Mouse (Mus musculus) stomach, embryonic 15.5 days (tissue): ENCODE results near the gene Aldh8a1. TPM values are rescaled to one million over a fixed set of nuclear protein-coding genes. Genes with fewer than 3 reads are reported as not detected.
"Not testable (repeated sequence)": the region's sequence is repeated elsewhere in the genome, so short reads cannot be mapped to it uniquely, and the experiment has no call there.

Experiments used
- ATAC-seq: fragments of 200-750 bp; cut with Nextera tagmentation; 2 replicates; pipeline ENCODE4 v1.8.0; 2017; ENCODE audit warnings: low read depth, moderate number of reproducible peaks, moderate TSS enrichment; ENCODE audit not compliant: insufficient read depth, low FRiP score
- H3K27ac ChIP-seq: fragments of 300-500 bp; sonication (generic); 2 replicates; pipeline ENCODE4 v1.5.1; 2015; ENCODE audit warnings: mild to moderate bottlenecking, inconsistent platforms
- H3K27me3 ChIP-seq: fragments of 300-500 bp; sonication (generic); replicated peaks from 2 replicates; pipeline ENCODE4 v1.6.1; 2015; ENCODE audit warnings: inconsistent platforms
- H3K36me3 ChIP-seq: fragments of 300-500 bp; sonication (generic); 2 replicates; pipeline ENCODE4 v1.6.1; 2015; ENCODE audit warnings: inconsistent platforms
- H3K4me1 ChIP-seq: fragments of 300-500 bp; sonication (generic); 2 replicates; pipeline ENCODE4 v1.6.1; 2015; ENCODE audit warnings: inconsistent platforms
- H3K4me2 ChIP-seq: fragments of 300-500 bp; sonication (generic); 2 replicates; pipeline ENCODE4 v1.6.1; 2015; ENCODE audit warnings: mild to moderate bottlenecking, inconsistent platforms
- H3K4me3 ChIP-seq: fragments of 300-500 bp; sonication (generic); replicated peaks from 2 replicates; pipeline ENCODE4 v1.5.1; 2015; ENCODE audit warnings: inconsistent platforms
- H3K9ac ChIP-seq: fragments of 300-500 bp; sonication (generic); 2 replicates; pipeline ENCODE4 v1.6.1; 2015; ENCODE audit warnings: inconsistent platforms
- H3K9me3 ChIP-seq: fragments of 300-500 bp; sonication (generic); 2 replicates; pipeline ENCODE4 v1.6.1; 2016; ENCODE audit warnings: inconsistent platforms
- WGBS: fragments of 180-500 bp; shearing (Covaris S2); methylation state at CpG from one replicate; pipeline ENCODE4 v1.1.7; 2015; 5-methylcytosine and 5-hydroxymethylcytosine counted together
- polyA plus RNA-seq: library from polyadenylated mRNA; unstranded; fragments of >200 nt; fragmentation: Nextera tagmentation; extraction: Ambion mirVana; gene quantifications from 2 replicates; pipeline ENCODE4 v1.2.1, GENCODE M21; 2015

The Aldh8a1 gene
- polyA plus RNA-seq, 1 experiment from 2014 or later, result 2.1 TPM

DNA sequence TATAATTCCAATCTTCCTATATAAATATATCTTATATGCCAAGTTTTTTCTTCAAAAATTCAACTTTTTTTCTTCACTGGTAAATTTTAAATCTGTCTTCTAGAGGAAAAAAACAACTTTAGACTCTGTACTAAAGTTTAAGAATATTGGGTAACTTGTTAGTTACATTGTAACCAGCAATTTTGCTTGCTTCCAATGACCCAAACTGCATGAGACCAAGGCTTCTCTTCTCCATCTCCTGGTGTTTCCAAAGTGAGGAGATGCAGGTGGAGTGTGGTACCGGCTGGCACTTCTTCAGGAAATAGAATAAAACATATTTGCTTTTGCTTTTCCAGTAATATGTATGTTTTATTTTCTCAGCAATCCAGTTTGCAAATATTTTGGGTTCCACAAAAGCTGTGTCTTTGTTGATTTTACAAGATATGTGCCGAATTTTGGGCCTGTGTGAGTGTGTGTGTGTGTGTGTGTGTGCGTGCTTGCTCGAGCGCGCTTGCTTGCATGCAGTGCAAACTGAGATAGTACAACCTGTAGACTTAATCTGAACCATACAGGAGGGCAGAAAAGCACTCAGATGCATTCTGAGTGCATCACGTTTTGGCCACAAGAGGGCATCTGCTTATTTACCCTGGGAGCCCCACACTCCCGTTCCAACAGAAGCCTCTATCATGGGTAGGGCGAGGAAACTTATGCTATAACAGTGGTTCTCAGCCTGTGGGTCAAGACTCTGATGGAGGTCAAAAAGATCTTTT is 1.3 kb downstream of the Aldh8a1 start:
- no peak for ATAC-seq

DNA sequence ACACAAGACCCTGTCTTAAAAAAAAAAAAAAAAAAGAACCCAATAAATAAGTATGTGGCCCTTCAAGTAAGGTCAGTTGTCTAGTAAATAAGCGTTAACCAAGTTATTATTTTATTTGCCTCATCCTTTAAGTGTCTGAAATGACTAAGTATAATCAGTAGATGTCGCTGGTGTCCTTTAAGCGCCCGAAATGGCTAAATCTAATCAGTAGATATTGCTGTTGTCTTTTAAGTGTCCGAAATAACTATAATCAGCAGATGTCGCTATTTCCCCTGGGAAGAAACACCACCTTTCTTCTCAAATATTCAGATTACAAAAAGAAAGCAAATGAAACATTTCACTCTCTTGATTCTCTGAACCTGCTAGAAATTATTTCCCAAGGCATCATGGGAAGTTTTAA is 5.8 kb downstream of the Aldh8a1 start:
- Histone ChIP-seq H3K9me3 (no peaks in the 10 kb centered on the region), H3K27me3 (no peaks in the 10 kb centered on the region), H3K27ac (no peak overlapping the region), H3K9ac (no peak overlapping the region), H3K4me1 (no peaks in the 10 kb centered on the region), H3K4me3 (no peak overlapping the region), H3K4me2 (no peak overlapping the region), H3K36me3 (no peaks in the 10 kb centered on the region)
- no peak for ATAC-seq
- WGBS, result 14% methylated on average over 6 of the region's 6 CpGs

More for the DNA sequence above, 1.3 kb downstream of the Aldh8a1 start:
- WGBS, result 65% methylated on average over 9 of the region's 9 CpGs
- Histone ChIP-seq H3K9ac (no peak overlapping the region), H3K27me3 (no peaks in the 10 kb centered on the region), H3K9me3 (no peaks in the 10 kb centered on the region), H3K4me1 (no peaks in the 10 kb centered on the region), H3K36me3 (no peaks in the 10 kb centered on the region), H3K27ac (no peak overlapping the region), H3K4me2 (no peak overlapping the region), H3K4me3 (no peak overlapping the region)

- Histone ChIP-seq H3K9me3 (no peaks in the 10 kb centered on the region), H3K36me3 (no peaks in the 10 kb centered on the region), H3K4me1 (no peaks in the 10 kb centered on the region), H3K27ac (no peak overlapping the region), H3K27me3 (no peaks in the 10 kb centered on the region), H3K9ac (no peak overlapping the region), H3K4me2 (no peak overlapping the region), H3K4me3 (no peak overlapping the region)
- ATAC-seq, result no peak
- WGBS, result 69% methylated on average over 3 of the region's 3 CpGs
Measured at GRCm38 (mm10) chr10:21385111-21385663, 8.1 kb downstream of the Aldh8a1 start.

DNA sequence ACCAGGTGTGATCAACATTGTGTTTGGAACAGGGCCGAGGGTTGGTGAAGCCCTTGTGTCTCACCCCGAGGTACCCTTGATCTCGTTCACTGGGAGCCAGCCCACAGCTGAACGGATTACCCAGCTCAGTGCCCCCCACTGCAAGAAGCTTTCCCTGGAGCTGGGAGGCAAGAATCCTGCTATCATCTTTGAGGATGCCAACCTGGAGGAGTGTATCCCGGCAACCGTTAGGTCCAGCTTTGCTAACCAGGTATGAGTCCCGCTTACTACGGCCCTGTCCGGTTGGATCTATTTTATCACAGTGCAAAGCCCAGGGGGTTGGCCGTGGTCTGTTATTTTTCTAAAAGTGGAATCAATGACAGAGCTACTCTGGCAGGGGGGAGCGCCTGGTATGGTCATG is 12.0 kb downstream of the Aldh8a1 start:
- no peaks in the 10 kb centered on the region for H3K9me3 ChIP-seq
- H3K4me1 ChIP-seq, result no peaks in the 10 kb centered on the region
- H3K27me3 ChIP-seq, result no peaks in the 10 kb centered on the region
- no peak overlapping the region for H3K4me2 ChIP-seq
- WGBS, result 89% methylated on average over 11 of the region's 11 CpGs
- no peak overlapping the region for H3K27ac ChIP-seq
- H3K36me3 ChIP-seq, result no peaks in the 10 kb centered on the region
- no peak overlapping the region for H3K9ac ChIP-seq
- H3K4me3 ChIP-seq, result no peak overlapping the region
- ATAC-seq, result no peak

DNA sequence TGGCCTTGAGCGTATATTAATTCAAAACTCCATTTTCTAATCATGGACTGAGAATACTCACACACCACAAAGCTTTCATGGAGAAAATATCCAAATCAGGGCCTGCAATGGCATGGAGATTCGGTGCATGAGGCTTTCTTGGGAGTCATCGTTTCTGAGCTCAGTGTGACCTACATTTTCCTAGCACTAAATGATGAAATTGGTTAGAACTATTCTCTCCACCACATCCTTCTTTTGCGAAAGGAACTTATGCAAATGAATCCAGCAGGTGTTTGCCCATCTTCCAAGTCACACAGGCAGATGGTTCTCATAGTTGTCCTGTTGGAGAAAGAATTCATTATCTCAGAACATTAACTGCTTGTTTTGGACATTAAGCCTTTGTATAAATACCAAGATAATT is 13.3 kb downstream of the Aldh8a1 start:
- Histone ChIP-seq H3K9ac (no peak overlapping the region), H3K4me2 (no peak overlapping the region), H3K27me3 (no peaks in the 10 kb centered on the region), H3K9me3 (no peaks in the 10 kb centered on the region), H3K4me3 (no peak overlapping the region), H3K36me3 (no peaks in the 10 kb centered on the region), H3K27ac (no peak overlapping the region), H3K4me1 (no peaks in the 10 kb centered on the region)
- 77% methylated on average over 4 of the region's 4 CpGs for WGBS
- no peak for ATAC-seq

DNA sequence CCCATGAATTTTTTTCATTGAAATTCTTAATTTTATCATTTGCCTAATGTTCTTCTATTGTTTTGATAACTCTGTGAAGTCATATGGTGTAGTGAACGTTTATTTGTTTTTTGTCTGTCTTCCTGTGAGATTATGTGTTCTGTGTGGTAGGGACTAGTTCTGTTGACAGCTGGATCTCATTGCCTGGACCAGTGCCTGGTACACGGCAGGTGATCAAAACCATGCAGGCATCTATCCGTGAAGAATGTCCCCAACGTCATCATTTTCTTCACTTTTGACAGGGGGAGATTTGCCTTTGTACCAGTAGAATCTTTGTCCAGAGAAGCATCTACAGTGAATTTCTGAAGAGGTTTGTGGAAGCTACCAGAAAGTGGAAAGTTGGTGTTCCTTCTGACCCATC is 14.2 kb downstream of the Aldh8a1 start:
- H3K9me3 ChIP-seq, result no peaks in the 10 kb centered on the region
- H3K4me3 ChIP-seq, result no peak overlapping the region
- no peak overlapping the region for H3K9ac ChIP-seq
- ATAC-seq, result no peak
- no peak overlapping the region for H3K4me2 ChIP-seq
- H3K27me3 ChIP-seq, result no peaks in the 10 kb centered on the region
- H3K4me1 ChIP-seq, result no peaks in the 10 kb centered on the region
- 69% methylated on average over 4 of the region's 4 CpGs for WGBS
- no peaks in the 10 kb centered on the region for H3K36me3 ChIP-seq
- no peak overlapping the region for H3K27ac ChIP-seq

- no peak overlapping the region for H3K27ac ChIP-seq
- H3K4me2 ChIP-seq, result no peak overlapping the region
- no peaks in the 10 kb centered on the region for H3K9me3 ChIP-seq
- no peaks in the 10 kb centered on the region for H3K27me3 ChIP-seq
- no peak for ATAC-seq
- H3K4me1 ChIP-seq, result no peaks in the 10 kb centered on the region
- 91% methylated on average over 2 of the region's 2 CpGs for WGBS
- no peak overlapping the region for H3K4me3 ChIP-seq
- no peak overlapping the region for H3K9ac ChIP-seq
- no peaks in the 10 kb centered on the region for H3K36me3 ChIP-seq
Measured at GRCm38 (mm10) chr10:21393390-21393789, 16.3 kb downstream of the Aldh8a1 start.

GRCm38 (mm10) chr10:21395426-21396139 is 18.5 kb downstream of the Aldh8a1 start:
- no peak for ATAC-seq
- H3K9me3 ChIP-seq, result no peaks in the 10 kb centered on the region
- no peak overlapping the region for H3K27ac ChIP-seq
- H3K4me1 ChIP-seq, result no peaks in the 10 kb centered on the region
- WGBS, result 80% methylated on average over 14 of the region's 14 CpGs
- no peak overlapping the region for H3K4me3 ChIP-seq
- H3K36me3 ChIP-seq, result no peaks in the 10 kb centered on the region
- H3K4me2 ChIP-seq, result no peak overlapping the region
- no peak overlapping the region for H3K9ac ChIP-seq
- H3K27me3 ChIP-seq, result no peaks in the 10 kb centered on the region

DNA sequence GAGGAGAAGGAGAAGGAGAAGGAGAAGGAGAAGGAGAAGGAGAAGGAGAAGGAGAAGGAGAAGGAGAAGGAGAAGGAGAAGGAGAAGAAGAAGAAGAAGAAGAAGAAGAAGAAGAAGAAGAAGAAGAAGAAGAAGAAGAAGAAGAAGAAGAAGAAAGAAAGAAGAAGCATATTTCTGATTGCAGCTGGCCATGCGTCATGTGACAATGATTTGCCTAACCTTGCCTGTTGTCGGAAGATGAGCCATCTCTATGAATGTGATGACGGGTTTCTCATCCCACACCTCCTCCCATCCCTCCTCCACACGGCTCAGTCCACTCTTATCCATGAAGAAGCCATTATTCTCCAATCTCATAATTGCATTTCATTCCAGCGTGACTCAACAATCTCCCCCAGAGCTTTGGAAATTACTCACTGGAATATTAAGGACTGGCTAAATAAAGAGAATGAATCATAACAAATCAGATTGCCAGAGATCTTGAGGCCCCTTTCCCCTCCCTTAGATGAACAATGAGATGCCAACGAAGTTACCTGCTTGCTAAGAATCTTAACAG is 21.9 kb downstream of the Aldh8a1 start:
- not testable (repeated sequence) for H3K9ac ChIP-seq, ATAC-seq, H3K4me2 ChIP-seq, H3K36me3 ChIP-seq, H3K9me3 ChIP-seq, H3K27ac ChIP-seq, H3K27me3 ChIP-seq, H3K4me1 ChIP-seq, H3K4me3 ChIP-seq
- 78% methylated on average over 6 of the region's 6 CpGs for WGBS

- no peak overlapping the region for H3K4me2 ChIP-seq
- H3K36me3 ChIP-seq, result no peaks in the 10 kb centered on the region
- H3K9ac ChIP-seq, result no peak overlapping the region
- no peak overlapping the region for H3K27ac ChIP-seq
- ATAC-seq, result no peak
- no peaks in the 10 kb centered on the region for H3K27me3 ChIP-seq
- H3K4me1 ChIP-seq, result no peaks in the 10 kb centered on the region
- no peak overlapping the region for H3K4me3 ChIP-seq
- WGBS, result 34% methylated on average over 8 of the region's 8 CpGs
- H3K9me3 ChIP-seq, result no peaks in the 10 kb centered on the region
Measured at GRCm38 (mm10) chr10:21399622-21400021, 22.5 kb downstream of the Aldh8a1 start.

DNA sequence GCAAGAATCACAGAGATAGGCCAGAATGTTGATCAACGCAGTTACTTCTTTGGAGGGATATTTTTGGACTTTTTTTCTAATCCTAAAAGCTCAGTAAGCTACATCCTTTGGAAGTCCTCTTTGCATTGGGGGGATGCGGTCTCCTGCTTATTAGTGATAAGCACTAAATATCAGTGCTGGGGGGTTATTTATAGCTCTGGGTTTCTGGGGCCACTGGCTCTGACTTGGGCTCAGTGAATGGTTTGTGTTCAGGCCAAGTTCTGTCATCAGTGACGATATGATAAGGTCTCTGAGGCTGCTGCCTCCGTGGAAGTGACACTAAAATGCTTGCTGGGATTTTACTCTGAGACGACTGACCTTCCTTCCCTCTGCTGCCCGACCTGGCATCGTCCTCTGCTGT is 22.9 kb downstream of the Aldh8a1 start:
- Histone ChIP-seq H3K27me3 (no peaks in the 10 kb centered on the region), H3K36me3 (no peaks in the 10 kb centered on the region), H3K4me1 (no peaks in the 10 kb centered on the region), H3K4me3 (no peak overlapping the region), H3K27ac (no peak overlapping the region), H3K4me2 (no peak overlapping the region), H3K9me3 (no peaks in the 10 kb centered on the region), H3K9ac (no peak overlapping the region)
- no peak for ATAC-seq
- 51% methylated on average over 7 of the region's 7 CpGs for WGBS

DNA sequence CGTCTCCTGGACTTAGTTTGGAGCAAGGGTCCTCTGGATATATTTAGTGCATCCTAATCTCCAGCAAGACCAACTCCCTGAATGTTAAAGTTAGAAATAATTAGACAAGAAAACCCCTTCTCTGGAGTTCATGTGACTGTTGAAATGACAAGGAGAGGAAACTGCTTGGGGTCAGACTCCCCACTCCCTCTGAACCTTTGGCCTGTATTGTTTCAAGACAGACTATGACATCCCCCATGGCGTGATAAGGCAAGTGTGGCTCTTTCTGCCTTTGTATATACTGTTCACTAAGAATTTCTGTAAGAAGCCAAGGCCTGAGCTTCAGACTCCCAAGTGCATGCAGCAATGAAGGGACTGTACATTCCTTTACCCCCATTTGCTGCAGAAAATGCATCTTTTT is 23.4 kb downstream of the Aldh8a1 start:
- 51% methylated on average over 2 of the region's 2 CpGs for WGBS

More for the DNA sequence above, 23.4 kb downstream of the Aldh8a1 start:
- H3K9me3 ChIP-seq, result no peaks in the 10 kb centered on the region
- H3K27me3 ChIP-seq, result no peaks in the 10 kb centered on the region
- ATAC-seq, result no peak
- no peak overlapping the region for H3K9ac ChIP-seq
- no peaks in the 10 kb centered on the region for H3K4me1 ChIP-seq
- no peak overlapping the region for H3K27ac ChIP-seq
- H3K4me2 ChIP-seq, result no peak overlapping the region
- H3K4me3 ChIP-seq, result no peak overlapping the region
- no peaks in the 10 kb centered on the region for H3K36me3 ChIP-seq
